Mouse (Mus musculus) cerebellum, adult (tissue): ENCODE measurements around the gene Klhl10.

Experiments used
- ATAC-seq: cut with Nextera tagmentation; 2 replicates; pipeline ENCODE4 v1.9.2; 2017; ENCODE audit warnings: mild to moderate bottlenecking, moderate library complexity, mixed read lengths; ENCODE audit not compliant: insufficient number of reproducible peaks, low FRiP score, low TSS enrichment

Gene Klhl10

GRCm38 (mm10) chr11:100441797-100442196 lies at the start of gene Klhl10, which contains the start of gene Nt5c3b:
TSS of gene Klhl10 (plus strand) at chr11:100441917.
TSS of gene Nt5c3b (minus strand) at chr11:100441808.
- ATAC-seq = no peak

- no peak for ATAC-seq
Observed at GRCm38 (mm10) chr11:100392958-100393357, 48.8 kb upstream of the Klhl10 start.

- no peak for ATAC-seq
Observed at GRCm38 (mm10) chr11:100393733-100394132, 48.0 kb upstream of the Klhl10 start.

- no peak for ATAC-seq
Observed at GRCm38 (mm10) chr11:100394353-100395074, 47.2 kb upstream of the Klhl10 start.

- ATAC-seq = 0 out of 2 replicates have a peak, but pooled peaks have one; percentile 34
Observed at GRCm38 (mm10) chr11:100395200-100395599, 46.5 kb upstream of the Klhl10 start.

GRCm38 (mm10) chr11:100395861-100396631 lies 45.7 kb upstream of the Klhl10 start:
- no peak for ATAC-seq

GRCm38 (mm10) chr11:100396886-100397599 lies 44.7 kb upstream of the Klhl10 start:
- 0 out of 2 replicates have a peak, but pooled peaks have one; percentile 2 for ATAC-seq

GRCm38 (mm10) chr11:100397600-100398389 lies 43.9 kb upstream of the Klhl10 start, which contains the start of gene Jup:
TSS of gene Jup (minus strand) at chr11:100397763.
- ATAC-seq = peak; percentile 94

- no peak for ATAC-seq
Observed at GRCm38 (mm10) chr11:100398517-100398916, 43.2 kb upstream of the Klhl10 start.

- no peak for ATAC-seq
Observed at GRCm38 (mm10) chr11:100399320-100399719, 42.4 kb upstream of the Klhl10 start.

GRCm38 (mm10) chr11:100399727-100400538 lies 41.8 kb upstream of the Klhl10 start:
- ATAC-seq = no peak

- ATAC-seq = no peak
Observed at GRCm38 (mm10) chr11:100400842-100401241, 40.9 kb upstream of the Klhl10 start.

GRCm38 (mm10) chr11:100402240-100402639 lies 39.5 kb upstream of the Klhl10 start:
- ATAC-seq = no peak

GRCm38 (mm10) chr11:100402682-100403081 lies 39.0 kb upstream of the Klhl10 start:
- ATAC-seq = no peak

GRCm38 (mm10) chr11:100403445-100404134 lies 38.1 kb upstream of the Klhl10 start:
- no peak for ATAC-seq

- ATAC-seq = no peak
Observed at GRCm38 (mm10) chr11:100404456-100405074, 37.2 kb upstream of the Klhl10 start.

- no peak for ATAC-seq
Observed at GRCm38 (mm10) chr11:100406273-100406672, 35.4 kb upstream of the Klhl10 start.
